Mouse (Mus musculus) forebrain, embryonic 15.5 days (tissue): ENCODE data around the gene Coq3. TPM values are rescaled to one million over a fixed set of nuclear protein-coding genes. Genes with fewer than 3 reads are reported as not detected.

Experiments used
- ATAC-seq: fragments of 200-750 bp; cut with Nextera tagmentation; replicated peaks from 2 replicates; pipeline ENCODE4 v1.8.0; 2017; ENCODE audit warnings: mild to moderate bottlenecking, moderate TSS enrichment, moderate library complexity
- H3K27ac ChIP-seq: fragments of 300-500 bp; sonication (generic); replicated peaks from 2 replicates; pipeline ENCODE4 v1.5.1; 2015; ENCODE audit warnings: mild to moderate bottlenecking, inconsistent platforms
- H3K27me3 ChIP-seq: fragments of 300-500 bp; sonication (generic); 2 replicates; pipeline ENCODE4 v1.6.1; 2015; ENCODE audit warnings: inconsistent platforms
- H3K36me3 ChIP-seq: fragments of 300-500 bp; sonication (generic); 2 replicates; pipeline ENCODE4 v1.6.1; 2015; ENCODE audit warnings: mild to moderate bottlenecking, inconsistent platforms
- H3K4me1 ChIP-seq: fragments of 300-500 bp; sonication (generic); 2 replicates; pipeline ENCODE4 v1.6.1; 2015; ENCODE audit warnings: inconsistent platforms
- H3K4me2 ChIP-seq: fragments of 300-500 bp; sonication (generic); replicated peaks from 2 replicates; pipeline ENCODE4 v1.6.1; 2015; ENCODE audit warnings: mild to moderate bottlenecking, inconsistent platforms
- H3K4me3 ChIP-seq: fragments of 300-500 bp; sonication (generic); 2 replicates; pipeline ENCODE4 v1.5.1; 2015; ENCODE audit warnings: mild to moderate bottlenecking, inconsistent platforms
- H3K9ac ChIP-seq: fragments of 300-500 bp; sonication (generic); replicated peaks from 2 replicates; pipeline ENCODE4 v1.6.1; 2015; ENCODE audit warnings: mild to moderate bottlenecking, inconsistent platforms
- H3K9me3 ChIP-seq: fragments of 300-500 bp; sonication (generic); 2 replicates; pipeline ENCODE4 v1.6.1; 2016; ENCODE audit warnings: inconsistent platforms
- WGBS: fragments of 180-500 bp; shearing (Covaris S2); methylation state at CpG from one replicate; pipeline ENCODE4 v1.1.7; 2015; ENCODE audit warnings: mixed read lengths; 5-methylcytosine and 5-hydroxymethylcytosine counted together
- polyA plus RNA-seq: library from polyadenylated mRNA; unstranded; fragments of >200 nt; fragmentation: Nextera tagmentation; extraction: Ambion mirVana; gene quantifications from 2 replicates; pipeline ENCODE4 v1.2.1, GENCODE M21; 2015

The Coq3 gene
- 15.2 and 15.6 TPM in 2 replicates for polyA plus RNA-seq

- H3K4me2 ChIP-seq, result peak within 1 kb of the TSS; percentile 54
- H3K36me3 ChIP-seq, result peaks cover 12% of the 10 kb centered on the region
- WGBS, result under 1% methylated on average over 51 of the region's 51 CpGs
- peak within 1 kb of the TSS; percentile 65 for H3K4me3 ChIP-seq
- H3K4me1 ChIP-seq, result peaks cover 3% of the 10 kb centered on the region; the same call in 1 of the 2 replicates
- H3K9ac ChIP-seq, result peak within 1 kb of the TSS; percentile 62
- no peaks in the 10 kb centered on the region for H3K9me3 ChIP-seq
- no peaks in the 10 kb centered on the region for H3K27me3 ChIP-seq
- ATAC-seq, result peak; percentile 96
- H3K27ac ChIP-seq, result peak within 1 kb of the TSS; percentile 89
Observed at GRCm38 (mm10) chr4:21879565-21880220, at the start of gene Coq3. Gene Coq3, plus strand, starts transcription at chr4:21879673.

GRCm38 (mm10) chr4:21832844-21833243 is 46.6 kb upstream of the Coq3 start:
- no peak overlapping the region for H3K4me3 ChIP-seq
- no peaks in the 10 kb centered on the region for H3K27me3 ChIP-seq
- no peak overlapping the region for H3K27ac ChIP-seq
- no peak for ATAC-seq
- H3K4me2 ChIP-seq, result no peak overlapping the region
- no peak overlapping the region for H3K9ac ChIP-seq
- peaks cover 26% of the 10 kb centered on the region for H3K36me3 ChIP-seq
- 94% methylated on average over 8 of the region's 8 CpGs for WGBS
- H3K9me3 ChIP-seq, result no peaks in the 10 kb centered on the region
- no peaks in the 10 kb centered on the region for H3K4me1 ChIP-seq

- Histone ChIP-seq H3K36me3 (no peaks in the 10 kb centered on the region), H3K9me3 (no peaks in the 10 kb centered on the region), H3K4me1 (peaks cover 32% of the 10 kb centered on the region), H3K4me3 (peak within 1 kb of the TSS; percentile 68), H3K27me3 (no peaks in the 10 kb centered on the region), H3K9ac (peak within 1 kb of the TSS; percentile 90), H3K27ac (peak within 1 kb of the TSS; percentile 99), H3K4me2 (peak within 1 kb of the TSS; percentile 60)
- WGBS, result under 1% methylated on average over 50 of the region's 50 CpGs
- ATAC-seq, result peak; percentile 98
Observed at GRCm38 (mm10) chr4:21847481-21848286, 31.8 kb upstream of the Coq3 start, which contains the start of gene Pnisr. Gene Pnisr, plus strand, starts transcription at chr4:21847583.

GRCm38 (mm10) chr4:21848287-21848630 is 31.2 kb upstream of the Coq3 start:
- H3K4me2 ChIP-seq, result peak overlapping the region; percentile 60
- H3K27me3 ChIP-seq, result no peaks in the 10 kb centered on the region
- H3K9me3 ChIP-seq, result no peaks in the 10 kb centered on the region
- peak; percentile 89 for ATAC-seq
- WGBS, result under 1% methylated on average over 24 of the region's 24 CpGs
- H3K27ac ChIP-seq, result peak overlapping the region; percentile 99
- H3K4me3 ChIP-seq, result peak overlapping the region; percentile 68
- no peaks in the 10 kb centered on the region for H3K36me3 ChIP-seq
- H3K4me1 ChIP-seq, result peaks cover 32% of the 10 kb centered on the region
- peak overlapping the region; percentile 90 for H3K9ac ChIP-seq

GRCm38 (mm10) chr4:21857481-21857880 is 22.0 kb upstream of the Coq3 start:
- Histone ChIP-seq H3K4me2 (no peak overlapping the region), H3K9me3 (no peaks in the 10 kb centered on the region), H3K36me3 (peaks cover 63% of the 10 kb centered on the region), H3K27ac (no peak overlapping the region), H3K4me1 (no peaks in the 10 kb centered on the region), H3K9ac (no peak overlapping the region), H3K27me3 (no peaks in the 10 kb centered on the region), H3K4me3 (no peak overlapping the region)
- 26% methylated on average over 1 of the region's 1 CpGs for WGBS
- no peak for ATAC-seq

- Histone ChIP-seq H3K9me3 (no peaks in the 10 kb centered on the region), H3K9ac (no peak overlapping the region), H3K4me1 (no peaks in the 10 kb centered on the region), H3K4me3 (no peak overlapping the region), H3K36me3 (peaks cover 63% of the 10 kb centered on the region), H3K27me3 (no peaks in the 10 kb centered on the region), H3K27ac (no peak overlapping the region), H3K4me2 (no peak overlapping the region)
- ATAC-seq, result no peak
- WGBS, result 100% methylated on average over 1 of the region's 1 CpGs
Observed at GRCm38 (mm10) chr4:21865226-21865625, 14.2 kb upstream of the Coq3 start.

- Histone ChIP-seq H3K36me3 (peaks cover 19% of the 10 kb centered on the region), H3K4me3 (peak overlapping the region; percentile 65), H3K9me3 (no peaks in the 10 kb centered on the region), H3K27ac (no peak overlapping the region), H3K9ac (no peak overlapping the region; the same call in 1 of the 2 replicates), H3K4me1 (peaks cover 3% of the 10 kb centered on the region; the same call in 1 of the 2 replicates), H3K27me3 (no peaks in the 10 kb centered on the region), H3K4me2 (peak overlapping the region; percentile 54)
- ATAC-seq, result no peak
- WGBS, result 28% methylated on average over 6 of the region's 6 CpGs
Observed at GRCm38 (mm10) chr4:21878776-21879175, 697 bp upstream of the Coq3 start.

GRCm38 (mm10) chr4:21882806-21883205 is 3.3 kb downstream of the Coq3 start:
- WGBS, result 94% methylated on average over 6 of the region's 6 CpGs
- H3K4me1 ChIP-seq, result peaks cover 3% of the 10 kb centered on the region; the same call in 1 of the 2 replicates
- ATAC-seq, result no peak
- no peak overlapping the region for H3K4me3 ChIP-seq
- no peak overlapping the region for H3K27ac ChIP-seq
- no peaks in the 10 kb centered on the region for H3K36me3 ChIP-seq
- H3K4me2 ChIP-seq, result no peak overlapping the region
- H3K9me3 ChIP-seq, result no peaks in the 10 kb centered on the region
- H3K27me3 ChIP-seq, result no peaks in the 10 kb centered on the region
- H3K9ac ChIP-seq, result no peak overlapping the region

- H3K4me1 ChIP-seq, result no peaks in the 10 kb centered on the region
- H3K27ac ChIP-seq, result no peak overlapping the region
- H3K4me3 ChIP-seq, result no peak overlapping the region
- H3K9me3 ChIP-seq, result no peaks in the 10 kb centered on the region
- H3K36me3 ChIP-seq, result no peaks in the 10 kb centered on the region
- no peak overlapping the region for H3K9ac ChIP-seq
- ATAC-seq, result no peak
- H3K4me2 ChIP-seq, result no peak overlapping the region
- H3K27me3 ChIP-seq, result no peaks in the 10 kb centered on the region
- WGBS, result 86% methylated on average over 8 of the region's 8 CpGs
Observed at GRCm38 (mm10) chr4:21885831-21886230, 6.4 kb downstream of the Coq3 start.

GRCm38 (mm10) chr4:21930971-21931771 is 51.7 kb downstream of the Coq3 start, which contains the start of gene Faxc:
Gene Faxc, plus strand, starts transcription at chr4:21931329.
- WGBS, result under 1% methylated on average over 79 of the region's 83 CpGs
- peak; percentile 90 for ATAC-seq
- Histone ChIP-seq H3K4me2 (peak within 1 kb of the TSS; percentile 72), H3K27me3 (no peaks in the 10 kb centered on the region), H3K27ac (peak within 1 kb of the TSS; percentile 95), H3K36me3 (no peaks in the 10 kb centered on the region), H3K9me3 (no peaks in the 10 kb centered on the region), H3K4me1 (peaks cover 25% of the 10 kb centered on the region), H3K4me3 (peak within 1 kb of the TSS; percentile 82), H3K9ac (peak within 1 kb of the TSS; percentile 99)

GRCm38 (mm10) chr4:21931772-21932630 is 52.5 kb downstream of the Coq3 start:
- Histone ChIP-seq H3K9ac (peak overlapping the region; percentile 99), H3K4me1 (peaks cover 25% of the 10 kb centered on the region), H3K4me2 (peak overlapping the region; percentile 72), H3K4me3 (peak overlapping the region; percentile 82), H3K9me3 (no peaks in the 10 kb centered on the region), H3K36me3 (0 out of 2 replicates have a peak, but pooled peaks cover 4% of the 10 kb centered on the region), H3K27me3 (no peaks in the 10 kb centered on the region), H3K27ac (peak overlapping the region; percentile 95)
- WGBS, result 6% methylated on average over 23 of the region's 23 CpGs
- ATAC-seq, result peak; percentile 47
